Mouse (Mus musculus): ENCODE measurements around the gene Serpina5.
"Not testable (repeated sequence)": the region's sequence is repeated elsewhere in the genome, so short reads cannot be mapped to it uniquely, and the experiment has no call there.

Serpina5 gene

GRCm38 (mm10) chr12:104100768-104101167 is at the start of gene Serpina5:
Gene Serpina5, plus strand, starts transcription at chr12:104101113.
- DNase-seq (ENCODE audit: low read depth): no peak

- DNase-seq (ENCODE audit: low read depth): no peak
Observed at GRCm38 (mm10) chr12:104053995-104054394, 46.9 kb upstream of the Serpina5 start.

- DNase-seq (ENCODE audit: low read depth): no peak
Observed at GRCm38 (mm10) chr12:104055755-104056154, 45.2 kb upstream of the Serpina5 start.

- peak; percentile 49 for DNase-seq (ENCODE audit: low read depth)
Observed at GRCm38 (mm10) chr12:104057050-104057449, 43.9 kb upstream of the Serpina5 start.

- peak; percentile 15 for DNase-seq (ENCODE audit: low read depth)
Observed at GRCm38 (mm10) chr12:104057531-104057930, 43.4 kb upstream of the Serpina5 start.

- DNase-seq (ENCODE audit: low read depth): no peak
Observed at GRCm38 (mm10) chr12:104060126-104060525, 40.8 kb upstream of the Serpina5 start.

- peak; percentile 45 for DNase-seq (ENCODE audit: low read depth)
Observed at GRCm38 (mm10) chr12:104061862-104062261, 39.1 kb upstream of the Serpina5 start.

GRCm38 (mm10) chr12:104064532-104064931 is 36.4 kb upstream of the Serpina5 start:
- no peak for DNase-seq (ENCODE audit: low read depth)

GRCm38 (mm10) chr12:104064996-104065395 is 35.9 kb upstream of the Serpina5 start:
- no peak for DNase-seq (ENCODE audit: low read depth)

- peak; percentile 49 for DNase-seq (ENCODE audit: low read depth)
Observed at GRCm38 (mm10) chr12:104066241-104066640, 34.7 kb upstream of the Serpina5 start.

GRCm38 (mm10) chr12:104067549-104067948 is 33.4 kb upstream of the Serpina5 start:
- DNase-seq (ENCODE audit: low read depth): peak; percentile 18

- DNase-seq (ENCODE audit: low read depth): peak; percentile 51
Observed at GRCm38 (mm10) chr12:104069620-104070019, 31.3 kb upstream of the Serpina5 start.

GRCm38 (mm10) chr12:104071708-104072107 is 29.2 kb upstream of the Serpina5 start:
- no peak for DNase-seq (ENCODE audit: low read depth)

GRCm38 (mm10) chr12:104072286-104072685 is 28.6 kb upstream of the Serpina5 start:
- no peak for DNase-seq (ENCODE audit: low read depth)

GRCm38 (mm10) chr12:104090119-104090518 is 10.8 kb upstream of the Serpina5 start:
- DNase-seq (ENCODE audit: low read depth): no peak

GRCm38 (mm10) chr12:104091303-104091702 is 9.6 kb upstream of the Serpina5 start:
- no peak for DNase-seq (ENCODE audit: low read depth)

GRCm38 (mm10) chr12:104105847-104106246 is 4.9 kb downstream of the Serpina5 start:
- DNase-seq (ENCODE audit: low read depth): no peak

- no peak for DNase-seq (ENCODE audit: low read depth)
Observed at GRCm38 (mm10) chr12:104106919-104107318, 6.0 kb downstream of the Serpina5 start.

- no peak for DNase-seq (ENCODE audit: low read depth)
Observed at GRCm38 (mm10) chr12:104108507-104108906, 7.6 kb downstream of the Serpina5 start.

- DNase-seq (ENCODE audit: low read depth): not testable (repeated sequence)
Observed at GRCm38 (mm10) chr12:104112333-104112732, 11.4 kb downstream of the Serpina5 start, which contains the start of gene Serpina3a. Gene Serpina3a, plus strand, starts transcription at chr12:104112724.

GRCm38 (mm10) chr12:104114921-104115579 is 14.1 kb downstream of the Serpina5 start:
- no peak for DNase-seq (ENCODE audit: low read depth)

- DNase-seq (ENCODE audit: low read depth): no peak
Observed at GRCm38 (mm10) chr12:104123097-104123496, 22.2 kb downstream of the Serpina5 start.

- DNase-seq (ENCODE audit: low read depth): no peak
Observed at GRCm38 (mm10) chr12:104123996-104124395, 23.1 kb downstream of the Serpina5 start.

- no peak for DNase-seq (ENCODE audit: low read depth)
Observed at GRCm38 (mm10) chr12:104125021-104125560, 24.2 kb downstream of the Serpina5 start.
